Mouse (Mus musculus) kidney, postnatal 14 days (tissue): ENCODE measurements around the gene Ccdc172.

Experiments
- DNase-seq: peaks from one replicate; pipeline ENCODE4 v3.0.0; 2022; ENCODE audit warnings: mixed read lengths

The Ccdc172 gene

GRCm38 (mm10) chr19:58511818-58512217, at the start of gene Ccdc172:
TSS of gene Ccdc172 (plus strand) at chr19:58511993.
- DNase-seq = no peak

GRCm38 (mm10) chr19:58463755-58464154, 48.0 kb upstream of the Ccdc172 start:
- no peak for DNase-seq

- DNase-seq = no peak
Measured at GRCm38 (mm10) chr19:58468331-58468730, 43.5 kb upstream of the Ccdc172 start.

GRCm38 (mm10) chr19:58469421-58469820, 42.4 kb upstream of the Ccdc172 start:
- peak; percentile 84 for DNase-seq

GRCm38 (mm10) chr19:58474251-58474650, 37.5 kb upstream of the Ccdc172 start:
- no peak for DNase-seq

- no peak for DNase-seq
Measured at GRCm38 (mm10) chr19:58482373-58482977, 29.3 kb upstream of the Ccdc172 start.

- no peak for DNase-seq
Measured at GRCm38 (mm10) chr19:58486686-58487085, 25.1 kb upstream of the Ccdc172 start.

- no peak for DNase-seq
Measured at GRCm38 (mm10) chr19:58497106-58497505, 14.7 kb upstream of the Ccdc172 start.

GRCm38 (mm10) chr19:58499420-58499966, 12.3 kb upstream of the Ccdc172 start:
- no peak for DNase-seq

- DNase-seq = no peak
Measured at GRCm38 (mm10) chr19:58500049-58500448, 11.7 kb upstream of the Ccdc172 start.

- DNase-seq = no peak
Measured at GRCm38 (mm10) chr19:58521696-58522095, 9.9 kb downstream of the Ccdc172 start.

GRCm38 (mm10) chr19:58523736-58524394, 12.1 kb downstream of the Ccdc172 start:
- no peak for DNase-seq

- no peak for DNase-seq
Measured at GRCm38 (mm10) chr19:58525457-58526239, 13.9 kb downstream of the Ccdc172 start.

- no peak for DNase-seq
Measured at GRCm38 (mm10) chr19:58533077-58533476, 21.3 kb downstream of the Ccdc172 start.

GRCm38 (mm10) chr19:58536691-58537090, 24.9 kb downstream of the Ccdc172 start:
- no peak for DNase-seq

GRCm38 (mm10) chr19:58540396-58540795, 28.6 kb downstream of the Ccdc172 start:
- no peak for DNase-seq

GRCm38 (mm10) chr19:58548367-58548766, 36.6 kb downstream of the Ccdc172 start:
- no peak for DNase-seq

- no peak for DNase-seq
Measured at GRCm38 (mm10) chr19:58550489-58550888, 38.7 kb downstream of the Ccdc172 start.

GRCm38 (mm10) chr19:58550916-58551315, 39.1 kb downstream of the Ccdc172 start:
- no peak for DNase-seq

- no peak for DNase-seq
Measured at GRCm38 (mm10) chr19:58554974-58555373, 43.2 kb downstream of the Ccdc172 start.

- DNase-seq = peak; percentile 45
Measured at GRCm38 (mm10) chr19:58558352-58558751, 46.6 kb downstream of the Ccdc172 start.

GRCm38 (mm10) chr19:58562301-58562815, 50.6 kb downstream of the Ccdc172 start:
- no peak for DNase-seq

GRCm38 (mm10) chr19:58571566-58571965, 59.8 kb downstream of the Ccdc172 start:
- no peak for DNase-seq
